Mouse (Mus musculus) forebrain, embryonic 12.5 days (tissue): ENCODE results near the gene Aldh1a3. TPM values are rescaled to one million over a fixed set of nuclear protein-coding genes. Genes with fewer than 3 reads are reported as not detected.
A peak's percentile ranks its signal among the peaks of the same experiment; 100 is the strongest.

Experiments used
- ATAC-seq: fragments of 200-750 bp; cut with Nextera tagmentation; 2 replicates; pipeline ENCODE4 v1.8.0; 2017; ENCODE audit warnings: moderate TSS enrichment; ENCODE audit not compliant: low FRiP score
- H3K27ac ChIP-seq: fragments of 300-500 bp; sonication (generic); 2 replicates; pipeline ENCODE4 v1.5.1; 2016; ENCODE audit warnings: mild to moderate bottlenecking
- H3K27me3 ChIP-seq: fragments of 300-500 bp; sonication (generic); 2 replicates; pipeline ENCODE4 v1.6.1; 2016; ENCODE audit warnings: mild to moderate bottlenecking
- H3K36me3 ChIP-seq: fragments of 300-500 bp; sonication (generic); replicated peaks from 2 replicates; pipeline ENCODE4 v1.6.1; 2016; ENCODE audit warnings: mild to moderate bottlenecking
- H3K4me1 ChIP-seq: fragments of 300-500 bp; sonication (generic); 2 replicates; pipeline ENCODE4 v1.6.1; 2016
- H3K4me2 ChIP-seq: fragments of 300-500 bp; sonication (generic); 2 replicates; pipeline ENCODE4 v1.6.1; 2016; ENCODE audit warnings: mild to moderate bottlenecking, moderate library complexity
- H3K4me3 ChIP-seq: fragments of 300-500 bp; sonication (generic); replicated peaks from 2 replicates; pipeline ENCODE4 v1.5.1; 2016; ENCODE audit warnings: mild to moderate bottlenecking
- H3K9ac ChIP-seq: fragments of 300-500 bp; sonication (generic); 2 replicates; pipeline ENCODE4 v1.6.1; 2016; ENCODE audit warnings: mild to moderate bottlenecking
- H3K9me3 ChIP-seq: fragments of 300-500 bp; sonication (generic); 2 replicates; pipeline ENCODE4 v1.6.1; 2016
- WGBS: fragments of 180-500 bp; shearing (Covaris S2); methylation state at CpG from one replicate; pipeline ENCODE4 v1.1.7; 2016; 5-methylcytosine and 5-hydroxymethylcytosine counted together
- polyA plus RNA-seq: library from polyadenylated mRNA; unstranded; fragments of >200 nt; fragmentation: Nextera tagmentation; extraction: Ambion mirVana; gene quantifications from 2 replicates; pipeline ENCODE4 v1.2.1, GENCODE M21; 2016

Aldh1a3 gene
- polyA plus RNA-seq: 6.0 and 6.5 TPM in 2 replicates

GRCm38 (mm10) chr7:66427437-66428161, at the start of gene Aldh1a3:
Aldh1a3 (minus strand) TSS chr7:66427517.
- peak; percentile 81 for ATAC-seq
- Histone ChIP-seq H3K9me3 (no peaks in the 10 kb centered on the region), H3K9ac (peak within 1 kb of the TSS; percentile 45), H3K36me3 (no peaks in the 10 kb centered on the region), H3K4me1 (peaks cover 17% of the 10 kb centered on the region), H3K27me3 (peaks cover 73% of the 10 kb centered on the region), H3K4me2 (peak within 1 kb of the TSS; percentile 92), H3K27ac (no peak within 1 kb of the TSS), H3K4me3 (peak within 1 kb of the TSS; percentile 49)
- WGBS: under 1% methylated on average over 53 of the region's 56 CpGs

DNA sequence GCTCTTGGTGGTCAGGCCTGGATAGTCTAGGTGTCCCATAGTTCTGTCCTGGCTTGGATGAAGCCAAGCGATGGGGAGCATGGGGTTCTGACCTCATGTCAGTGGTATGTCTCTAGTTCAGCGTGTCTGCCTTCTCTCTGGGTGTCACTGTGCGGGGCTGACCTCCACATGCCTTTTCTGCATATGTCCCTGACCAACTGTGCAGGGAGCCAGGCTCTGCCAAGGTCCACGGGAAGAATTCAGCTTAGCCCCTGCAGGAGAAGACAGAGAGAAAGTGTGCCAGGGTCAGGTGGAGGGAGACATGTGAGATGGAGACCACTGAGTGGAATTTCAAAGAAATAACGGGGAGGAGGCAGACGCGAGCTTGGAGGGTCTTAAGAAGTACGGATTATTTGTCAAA, 49.0 kb upstream of the Aldh1a3 start:
- H3K4me2 ChIP-seq: no peak overlapping the region
- H3K36me3 ChIP-seq: no peaks in the 10 kb centered on the region
- H3K27me3 ChIP-seq: 0 out of 2 replicates have a peak, but pooled peaks cover 8% of the 10 kb centered on the region
- no peak for ATAC-seq
- no peaks in the 10 kb centered on the region; the same call in 1 of the 2 replicates for H3K4me1 ChIP-seq
- no peak overlapping the region for H3K9ac ChIP-seq
- H3K27ac ChIP-seq: no peak overlapping the region
- no peaks in the 10 kb centered on the region for H3K9me3 ChIP-seq
- 37% methylated on average over 8 of the region's 8 CpGs for WGBS
- H3K4me3 ChIP-seq: no peak overlapping the region

DNA sequence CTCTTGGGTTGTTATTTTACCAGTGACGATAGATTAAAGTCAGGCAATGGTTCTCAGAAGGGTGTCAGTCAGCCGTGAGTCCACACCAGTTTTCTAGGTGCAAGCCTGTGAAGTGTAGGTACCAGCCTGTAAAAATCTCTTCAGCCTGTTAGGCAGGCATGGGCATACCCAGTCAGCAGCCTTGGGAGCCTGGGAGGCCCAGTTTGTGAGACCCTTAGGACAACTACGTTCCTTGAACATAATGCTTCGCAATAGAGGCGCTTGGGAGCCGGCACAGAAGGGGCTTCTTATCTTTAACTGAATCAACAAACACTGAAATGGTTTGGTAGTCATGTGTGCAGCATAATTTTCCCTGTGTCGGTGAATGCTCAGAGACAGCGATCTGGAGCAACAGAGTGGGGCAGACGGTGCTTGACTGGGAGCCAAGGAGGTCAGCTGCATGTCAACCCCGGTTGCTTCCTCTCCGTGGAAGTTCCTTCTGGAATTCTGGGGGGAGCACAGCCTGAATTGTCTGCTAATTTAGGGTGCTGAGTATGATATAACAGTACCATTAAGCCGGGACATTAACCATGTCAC, 44.4 kb upstream of the Aldh1a3 start:
- no peak for ATAC-seq
- Histone ChIP-seq H3K4me2 (no peak overlapping the region), H3K36me3 (no peaks in the 10 kb centered on the region), H3K27ac (no peak overlapping the region), H3K9me3 (no peaks in the 10 kb centered on the region), H3K9ac (no peak overlapping the region), H3K4me3 (no peak overlapping the region), H3K27me3 (no peaks in the 10 kb centered on the region), H3K4me1 (no peaks in the 10 kb centered on the region)
- 82% methylated on average over 12 of the region's 12 CpGs for WGBS

GRCm38 (mm10) chr7:66466641-66467040, 39.3 kb upstream of the Aldh1a3 start:
- Histone ChIP-seq H3K4me3 (no peak overlapping the region), H3K4me1 (no peaks in the 10 kb centered on the region), H3K9me3 (no peaks in the 10 kb centered on the region), H3K4me2 (no peak overlapping the region), H3K27me3 (no peaks in the 10 kb centered on the region), H3K27ac (no peak overlapping the region), H3K9ac (no peak overlapping the region), H3K36me3 (no peaks in the 10 kb centered on the region)
- ATAC-seq: no peak
- WGBS: 89% methylated on average over 14 of the region's 14 CpGs

GRCm38 (mm10) chr7:66465241-66465640, 37.9 kb upstream of the Aldh1a3 start:
- no peak overlapping the region for H3K27ac ChIP-seq
- ATAC-seq: no peak
- no peaks in the 10 kb centered on the region for H3K36me3 ChIP-seq
- 79% methylated on average over 5 of the region's 5 CpGs for WGBS
- no peak overlapping the region for H3K9ac ChIP-seq
- no peaks in the 10 kb centered on the region for H3K27me3 ChIP-seq
- H3K9me3 ChIP-seq: no peaks in the 10 kb centered on the region
- no peaks in the 10 kb centered on the region for H3K4me1 ChIP-seq
- H3K4me3 ChIP-seq: no peak overlapping the region
- no peak overlapping the region for H3K4me2 ChIP-seq

GRCm38 (mm10) chr7:66463081-66463480, 35.8 kb upstream of the Aldh1a3 start:
- Histone ChIP-seq H3K27ac (no peak overlapping the region), H3K36me3 (no peaks in the 10 kb centered on the region), H3K4me1 (peaks cover 10% of the 10 kb centered on the region), H3K4me3 (no peak overlapping the region), H3K27me3 (0 out of 2 replicates have a peak, but pooled peaks cover 5% of the 10 kb centered on the region), H3K9me3 (no peaks in the 10 kb centered on the region), H3K9ac (no peak overlapping the region), H3K4me2 (no peak overlapping the region)
- WGBS: 95% methylated on average over 1 of the region's 1 CpGs
- ATAC-seq: no peak

DNA sequence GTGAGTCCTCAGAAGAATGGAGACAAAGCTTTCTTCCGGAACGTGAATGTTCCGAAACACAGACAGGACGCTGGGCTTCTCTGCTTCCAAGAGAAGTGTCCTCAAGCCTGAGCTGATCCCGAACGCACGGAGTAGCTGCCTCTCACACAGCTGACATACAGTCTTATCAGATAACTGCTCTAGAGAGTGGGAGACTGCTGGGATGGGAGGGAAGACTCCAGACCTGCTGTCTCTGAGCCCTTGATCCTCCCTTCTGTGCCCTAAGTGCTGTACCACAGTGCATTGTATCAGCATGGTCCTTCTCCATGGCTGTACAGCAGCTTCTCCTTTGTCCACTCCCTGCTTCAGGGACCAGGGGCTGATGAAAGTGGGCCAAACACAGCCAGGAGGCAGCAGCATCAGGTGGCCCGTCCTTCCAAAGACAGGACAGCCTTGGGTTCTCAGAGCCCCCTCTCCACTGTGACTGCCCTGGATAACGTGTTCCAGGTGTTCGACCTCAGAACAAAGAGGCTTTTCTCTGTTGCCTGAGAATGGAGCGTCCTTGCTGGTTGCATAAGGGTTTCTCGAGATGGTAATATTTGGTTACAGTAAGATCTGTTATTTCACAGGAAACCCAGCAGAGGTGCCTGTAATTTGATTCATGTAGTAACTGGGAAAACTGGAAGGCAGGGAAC, 24.4 kb upstream of the Aldh1a3 start:
- Histone ChIP-seq H3K4me1 (peaks cover 19% of the 10 kb centered on the region; the same call in 1 of the 2 replicates), H3K27me3 (peaks cover 3% of the 10 kb centered on the region; the same call in 1 of the 2 replicates), H3K36me3 (no peaks in the 10 kb centered on the region), H3K9me3 (no peaks in the 10 kb centered on the region), H3K4me2 (no peak overlapping the region), H3K9ac (no peak overlapping the region), H3K27ac (no peak overlapping the region), H3K4me3 (no peak overlapping the region)
- no peak for ATAC-seq
- 72% methylated on average over 12 of the region's 12 CpGs for WGBS

DNA sequence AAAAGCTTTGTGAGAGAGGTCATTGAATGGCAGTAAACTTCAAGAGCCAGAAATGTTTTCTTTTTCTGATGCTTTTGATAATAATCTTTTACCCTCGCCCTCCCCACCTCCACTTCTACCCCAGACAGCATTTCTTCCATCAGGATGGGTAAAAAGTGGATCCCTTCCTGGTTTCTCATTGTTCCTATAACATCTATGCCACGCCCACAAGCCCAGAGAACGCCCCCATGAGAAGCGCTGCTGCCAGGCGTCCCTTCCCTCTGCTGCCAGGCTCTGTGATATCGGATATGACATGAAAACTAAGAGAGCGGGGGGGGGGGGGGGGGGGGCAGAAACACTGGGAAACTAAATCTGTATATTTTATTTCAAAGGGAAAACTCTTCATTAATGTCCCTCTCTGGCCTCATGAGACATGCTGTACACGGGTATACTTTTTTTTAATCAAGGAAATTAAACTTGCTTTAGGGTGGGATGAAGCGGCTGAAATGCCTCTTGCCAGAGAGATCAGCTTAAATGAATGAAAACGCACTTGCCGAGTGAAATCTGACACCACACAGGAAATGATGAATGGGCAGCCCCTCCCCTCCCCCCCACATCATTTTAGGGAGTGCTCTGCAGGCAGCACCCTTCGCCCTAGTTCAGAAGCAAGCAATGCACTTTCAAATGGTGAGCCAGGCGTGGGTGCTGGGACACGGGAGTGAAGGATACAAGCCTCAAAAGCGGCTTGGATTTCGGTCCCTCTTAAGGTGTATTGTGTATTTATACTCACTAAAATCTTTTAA, 22.8 kb upstream of the Aldh1a3 start:
- H3K36me3 ChIP-seq: no peaks in the 10 kb centered on the region
- H3K4me2 ChIP-seq: peak overlapping the region; percentile 54
- H3K27ac ChIP-seq: peak overlapping the region; percentile 47; the same call in 1 of the 2 replicates
- peaks cover 3% of the 10 kb centered on the region; the same call in 1 of the 2 replicates for H3K27me3 ChIP-seq
- H3K9me3 ChIP-seq: no peaks in the 10 kb centered on the region
- ATAC-seq: peak; percentile 80
- WGBS: 6% methylated on average over 15 of the region's 16 CpGs
- H3K4me3 ChIP-seq: peak overlapping the region; percentile 32
- peaks cover 25% of the 10 kb centered on the region for H3K4me1 ChIP-seq
- H3K9ac ChIP-seq: peak overlapping the region; percentile 8; the same call in 1 of the 2 replicates

GRCm38 (mm10) chr7:66448786-66449540, 21.6 kb upstream of the Aldh1a3 start:
- 81% methylated on average over 15 of the region's 15 CpGs for WGBS
- Histone ChIP-seq H3K36me3 (no peaks in the 10 kb centered on the region), H3K27ac (no peak overlapping the region), H3K4me2 (no peak overlapping the region), H3K9me3 (no peaks in the 10 kb centered on the region), H3K27me3 (peaks cover 3% of the 10 kb centered on the region; the same call in 1 of the 2 replicates), H3K9ac (no peak overlapping the region), H3K4me3 (no peak overlapping the region), H3K4me1 (peaks cover 24% of the 10 kb centered on the region)
- no peak for ATAC-seq

DNA sequence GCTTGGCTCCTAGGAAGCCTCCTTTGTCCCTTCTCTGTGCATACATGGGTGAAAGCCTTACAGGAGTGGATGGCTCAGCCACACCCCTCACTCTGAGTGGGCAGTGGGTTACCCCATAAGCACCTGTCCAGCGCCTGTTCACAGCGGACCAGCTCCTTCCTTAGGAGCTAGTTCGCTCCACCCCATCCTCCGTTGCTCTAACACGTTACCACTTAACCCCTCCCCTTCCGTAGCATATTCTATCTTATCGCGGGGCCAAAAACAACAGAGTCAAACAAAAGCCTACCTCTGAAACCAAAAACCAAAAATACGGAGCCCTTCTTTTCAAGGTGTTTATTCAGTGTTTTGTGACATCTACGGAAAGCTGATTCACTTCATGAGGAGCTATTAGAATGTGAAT, 21.0 kb upstream of the Aldh1a3 start:
- H3K36me3 ChIP-seq: no peaks in the 10 kb centered on the region
- H3K4me1 ChIP-seq: peaks cover 24% of the 10 kb centered on the region
- peaks cover 3% of the 10 kb centered on the region; the same call in 1 of the 2 replicates for H3K27me3 ChIP-seq
- no peak for ATAC-seq
- no peak overlapping the region for H3K4me3 ChIP-seq
- no peak overlapping the region for H3K27ac ChIP-seq
- no peak overlapping the region for H3K9ac ChIP-seq
- H3K4me2 ChIP-seq: no peak overlapping the region
- H3K9me3 ChIP-seq: no peaks in the 10 kb centered on the region
- 46% methylated on average over 10 of the region's 10 CpGs for WGBS

GRCm38 (mm10) chr7:66446860-66447259, 19.5 kb upstream of the Aldh1a3 start:
- H3K4me1 ChIP-seq: peaks cover 27% of the 10 kb centered on the region
- no peak overlapping the region for H3K4me3 ChIP-seq
- no peak for ATAC-seq
- H3K27ac ChIP-seq: no peak overlapping the region
- H3K9ac ChIP-seq: no peak overlapping the region
- H3K9me3 ChIP-seq: no peaks in the 10 kb centered on the region
- H3K36me3 ChIP-seq: no peaks in the 10 kb centered on the region
- H3K4me2 ChIP-seq: no peak overlapping the region
- WGBS: 87% methylated on average over 3 of the region's 3 CpGs
- peaks cover 6% of the 10 kb centered on the region for H3K27me3 ChIP-seq
